20 mouse cellular contexts compared by ENCODE assay signal in genomic region chr1:188057892-188058291, GRCm38 (mm10).
"Had no signal": no experiment of that assay in that cellular context is flagged by ENCODE, and none has a peak within 500 bp of the region (broad histone marks: within the 10 kb centered on the region; RNA-seq: fewer than 3 reads in every experiment).

No protein-coding gene starts in this region.

- H3K27me3 ChIP-seq: lung, embryonic 15.5 days; megakaryocyte, embryonic 14.5 days; midbrain, embryonic 13.5 days; midbrain, embryonic 15.5 days; neural tube, embryonic 13.5 days; neural tube, embryonic 15.5 days had no signal

- H3K4me2 ChIP-seq: lung, embryonic 15.5 days; midbrain, embryonic 11.5 days; midbrain, embryonic 13.5 days; midbrain, embryonic 15.5 days; neural tube, embryonic 13.5 days; neural tube, embryonic 15.5 days had no signal

- ATAC-seq: lung, postnatal 0 days; midbrain, embryonic 13.5 days; midbrain, embryonic 15.5 days had no signal

- H3K36me3 ChIP-seq: lung, embryonic 15.5 days; midbrain, embryonic 13.5 days; midbrain, embryonic 15.5 days; neural tube, embryonic 13.5 days; neural tube, embryonic 15.5 days had no signal

- H3K4me3 ChIP-seq: lung, embryonic 15.5 days; megakaryocyte, embryonic 14.5 days; midbrain, embryonic 13.5 days; midbrain, embryonic 15.5 days; neural tube, embryonic 13.5 days; neural tube, embryonic 15.5 days had no signal

- H3K4me1 ChIP-seq: lung, embryonic 15.5 days; midbrain, embryonic 13.5 days; midbrain, embryonic 15.5 days; neural tube, embryonic 13.5 days; neural tube, embryonic 15.5 days had no signal

- H3K27ac ChIP-seq: lung, embryonic 15.5 days; macrophage; midbrain, embryonic 13.5 days; midbrain, embryonic 15.5 days; neural tube, embryonic 13.5 days; neural tube, embryonic 15.5 days had no signal

- H3K9ac ChIP-seq: lung, embryonic 15.5 days; midbrain, embryonic 13.5 days; midbrain, embryonic 15.5 days; neural tube, embryonic 13.5 days; neural tube, embryonic 15.5 days had no signal

- H3K9me3 ChIP-seq: lung, embryonic 15.5 days; midbrain, embryonic 13.5 days; midbrain, embryonic 15.5 days; neural tube, embryonic 13.5 days; neural tube, embryonic 15.5 days had no signal

- DNase-seq: lung, adult 2 months; lung, postnatal 14 days; lung, postnatal 36 days; retina, postnatal 1 day; right cerebral cortex, adult 18-20 months; right cerebral cortex, postnatal 25 days; right cerebral cortex, postnatal 4 days; spleen, adult 18-20 months; thymus, adult 18-20 months; thymus, postnatal 14 days; thymus, postnatal 36 days had no signal
